Mouse (Mus musculus) E14TG2a.4 (cell line): ENCODE results near the gene Olfr458.

Experiments used
- CTCF ChIP-seq: conservative IDR thresholded peaks from 2 replicates; pipeline ENCODE4 v1.5.1; 2014; ENCODE audit warnings: low read length
- NANOG ChIP-seq: IDR thresholded peaks from 2 replicates; pipeline ENCODE4 v1.6.1; 2014; ENCODE audit warnings: borderline replicate concordance, low read length, mixed read lengths
- POU5F1 ChIP-seq: IDR thresholded peaks from 2 replicates; pipeline ENCODE4 v1.6.1; 2014; ENCODE audit warnings: low read length, borderline replicate concordance

DNA sequence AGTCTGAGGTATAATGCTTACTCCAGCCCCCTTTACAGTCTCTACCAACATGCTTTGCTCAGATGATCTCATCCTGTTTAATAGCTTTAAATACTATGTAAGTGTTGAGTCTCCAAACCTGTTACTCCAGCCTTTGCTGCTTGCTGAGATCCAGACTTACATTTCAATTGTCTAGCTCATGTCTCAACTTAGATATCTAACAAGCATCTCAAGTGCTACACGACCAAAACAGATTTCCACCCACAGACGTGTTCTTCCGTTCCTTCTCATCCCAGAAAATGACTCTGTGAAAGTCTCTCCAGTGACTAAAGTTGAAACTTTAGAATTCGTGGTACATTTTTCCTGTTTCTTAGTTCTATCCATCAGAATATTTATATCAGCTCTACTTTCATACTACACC lies 38.7 kb downstream of the Olfr458 start:
- TF ChIP-seq CTCF (no peak), NANOG (no peak), POU5F1 (no peak)
